Mouse (Mus musculus): ENCODE results near the gene Senp8. TPM values are rescaled to one million over a fixed set of nuclear protein-coding genes. Genes with fewer than 3 reads are reported as not detected.

Gene Senp8
- polyA plus RNA-seq, 1 experiment from 2014 or later = 10.0 TPM

DNA sequence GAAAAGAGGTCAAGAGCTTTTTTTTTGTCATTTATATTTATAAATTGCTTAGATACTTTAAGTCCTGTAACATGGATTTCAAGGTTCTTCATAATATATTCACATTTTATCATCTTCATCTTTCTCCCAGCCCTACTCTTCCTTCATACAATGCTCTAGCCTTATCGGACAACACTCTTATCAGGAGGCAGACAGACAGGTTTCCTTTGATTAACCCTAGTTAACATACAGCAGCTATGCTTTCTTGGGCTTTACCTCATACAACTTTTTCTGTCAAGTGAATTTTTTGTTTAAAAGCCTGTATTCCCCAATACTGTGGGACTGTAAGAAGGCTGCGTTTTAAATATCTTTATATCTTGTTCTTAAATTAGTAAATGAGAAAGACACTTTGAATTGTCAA is 2.1 kb downstream of the Senp8 start:
- H3K27me3 ChIP-seq (replicated peaks; ENCODE audit: control insufficient read depth, insufficient read depth, low read length) = no peaks in the 10 kb centered on the region
- no peak overlapping the region for H3K4me3 ChIP-seq (ENCODE audit: low read length)
- 96% methylated on average over 2 of the region's 2 CpGs for WGBS
- no peak overlapping the region for H3K4me2 ChIP-seq (ENCODE audit: low read length)
- no peak overlapping the region for H3K27ac ChIP-seq (ENCODE audit: low read depth, low read length)
- peaks cover 6% of the 10 kb centered on the region for H3K4me1 ChIP-seq (ENCODE audit: control insufficient read depth, insufficient read depth, low read depth, low read length)
- H3K9ac ChIP-seq (ENCODE audit: low read depth, low read length) = no peak overlapping the region
- no peaks in the 10 kb centered on the region for H3K36me3 ChIP-seq (ENCODE audit: control insufficient read depth, insufficient read depth, low read length)
- no peak for ATAC-seq
- H3K9me3 ChIP-seq (ENCODE audit: control insufficient read depth, low read length) = no peaks in the 10 kb centered on the region

GRCm38 (mm10) chr9:59743903-59744302 is 6.6 kb downstream of the Senp8 start:
- no peaks in the 10 kb centered on the region for H3K27me3 ChIP-seq (replicated peaks; ENCODE audit: control insufficient read depth, insufficient read depth, low read length)
- H3K4me1 ChIP-seq (ENCODE audit: control insufficient read depth, insufficient read depth, low read depth, low read length) = no peaks in the 10 kb centered on the region
- H3K9me3 ChIP-seq (ENCODE audit: control insufficient read depth, low read length) = no peaks in the 10 kb centered on the region
- H3K4me3 ChIP-seq (ENCODE audit: low read length) = no peak overlapping the region
- no peak overlapping the region for H3K27ac ChIP-seq (ENCODE audit: low read depth, low read length)
- H3K4me2 ChIP-seq (ENCODE audit: low read length) = no peak overlapping the region
- no peak for ATAC-seq
- WGBS = 98% methylated on average over 3 of the region's 3 CpGs
- H3K9ac ChIP-seq (ENCODE audit: low read depth, low read length) = no peak overlapping the region
- H3K36me3 ChIP-seq (ENCODE audit: control insufficient read depth, insufficient read depth, low read length) = no peaks in the 10 kb centered on the region

DNA sequence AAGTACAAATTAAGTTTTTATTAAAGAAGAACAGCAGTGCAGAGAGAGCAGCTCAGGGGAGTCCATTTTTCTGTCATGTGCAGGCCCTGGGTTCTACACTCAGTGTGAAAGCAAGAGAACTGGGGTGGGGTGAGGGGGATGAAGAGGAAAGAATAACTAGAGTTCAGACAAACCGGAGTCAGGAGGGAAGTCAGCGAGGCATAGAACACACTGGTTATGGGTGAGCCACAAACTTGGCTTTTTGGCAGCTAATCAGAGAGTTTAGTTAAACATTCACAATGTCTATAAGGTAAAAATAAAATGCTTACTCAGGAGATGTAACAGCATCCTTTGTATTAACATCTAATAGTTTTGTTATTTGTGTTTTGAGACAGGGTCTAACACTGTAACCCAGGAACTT is 9.9 kb downstream of the Senp8 start:
- no peak for ATAC-seq

GRCm38 (mm10) chr9:59735394-59735793 is 15.1 kb downstream of the Senp8 start:
- Histone ChIP-seq H3K27ac (ENCODE audit: low read depth, low read length) (no peak overlapping the region), H3K9me3 (ENCODE audit: control insufficient read depth, low read length) (no peaks in the 10 kb centered on the region), H3K27me3 (replicated peaks; ENCODE audit: control insufficient read depth, insufficient read depth, low read length) (no peaks in the 10 kb centered on the region), H3K9ac (ENCODE audit: low read depth, low read length) (no peak overlapping the region), H3K4me2 (ENCODE audit: low read length) (no peak overlapping the region), H3K4me3 (ENCODE audit: low read length) (no peak overlapping the region), H3K4me1 (ENCODE audit: control insufficient read depth, insufficient read depth, low read depth, low read length) (no peaks in the 10 kb centered on the region), H3K36me3 (ENCODE audit: control insufficient read depth, insufficient read depth, low read length) (no peaks in the 10 kb centered on the region)
- no peak for ATAC-seq
- WGBS = 71% methylated on average over 4 of the region's 4 CpGs

More for the DNA sequence above, 9.9 kb downstream of the Senp8 start:
- Histone ChIP-seq H3K4me3 (ENCODE audit: low read length) (no peak overlapping the region), H3K27ac (ENCODE audit: low read depth, low read length) (no peak overlapping the region), H3K27me3 (replicated peaks; ENCODE audit: control insufficient read depth, insufficient read depth, low read length) (no peaks in the 10 kb centered on the region), H3K9me3 (ENCODE audit: control insufficient read depth, low read length) (no peaks in the 10 kb centered on the region), H3K9ac (ENCODE audit: low read depth, low read length) (no peak overlapping the region), H3K4me2 (ENCODE audit: low read length) (no peak overlapping the region), H3K4me1 (ENCODE audit: control insufficient read depth, insufficient read depth, low read depth, low read length) (no peaks in the 10 kb centered on the region), H3K36me3 (ENCODE audit: control insufficient read depth, insufficient read depth, low read length) (no peaks in the 10 kb centered on the region)
- WGBS = 82% methylated on average over 2 of the region's 2 CpGs

DNA sequence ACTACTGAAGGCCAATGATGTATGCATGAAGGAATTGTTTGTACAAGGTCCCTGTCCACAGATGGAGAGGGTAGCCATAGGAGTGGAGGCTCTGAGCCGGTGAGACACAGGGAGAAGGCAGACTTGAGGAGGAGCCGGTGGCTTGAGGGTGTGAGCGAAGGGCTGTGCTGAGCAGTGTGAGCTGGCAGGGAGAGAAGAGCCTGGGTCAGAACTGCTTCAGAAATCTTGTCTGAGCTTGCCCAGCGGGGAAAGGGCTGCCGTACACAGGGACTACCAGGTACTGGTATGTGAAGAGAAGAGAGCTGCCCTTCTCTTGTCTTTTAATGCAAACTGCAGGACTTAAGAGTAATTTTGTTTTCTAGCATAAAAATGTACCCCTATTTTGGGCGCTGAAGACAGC is 17.4 kb downstream of the Senp8 start:
- Histone ChIP-seq H3K4me3 (ENCODE audit: low read length) (no peak overlapping the region), H3K9me3 (ENCODE audit: control insufficient read depth, low read length) (no peaks in the 10 kb centered on the region), H3K27ac (ENCODE audit: low read depth, low read length) (no peak overlapping the region), H3K4me1 (ENCODE audit: control insufficient read depth, insufficient read depth, low read depth, low read length) (no peaks in the 10 kb centered on the region), H3K36me3 (ENCODE audit: control insufficient read depth, insufficient read depth, low read length) (no peaks in the 10 kb centered on the region), H3K27me3 (replicated peaks; ENCODE audit: control insufficient read depth, insufficient read depth, low read length) (no peaks in the 10 kb centered on the region), H3K4me2 (ENCODE audit: low read length) (no peak overlapping the region), H3K9ac (ENCODE audit: low read depth, low read length) (no peak overlapping the region)
- 81% methylated on average over 6 of the region's 6 CpGs for WGBS
- ATAC-seq = no peak

DNA sequence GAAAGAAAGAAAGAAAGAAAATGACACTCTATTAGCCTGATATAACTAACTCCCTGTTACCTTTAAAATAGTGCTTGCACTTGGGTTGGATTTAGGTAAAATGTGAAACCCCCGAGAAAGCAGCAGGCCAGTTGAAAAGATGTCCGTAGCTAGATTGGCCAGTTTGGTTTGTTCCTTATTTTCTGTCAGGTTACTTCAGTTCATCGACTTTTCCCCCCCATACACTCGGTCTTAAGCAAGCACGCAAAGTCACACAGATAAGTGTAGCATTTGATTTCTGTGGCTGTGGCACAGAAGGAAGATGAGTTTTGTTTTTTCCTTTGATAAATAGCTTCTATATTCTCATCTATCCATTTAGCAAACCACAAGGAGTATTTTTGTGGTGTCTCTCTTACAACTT is 19.4 kb downstream of the Senp8 start:
- no peak overlapping the region for H3K4me2 ChIP-seq (ENCODE audit: low read length)
- WGBS = 96% methylated on average over 5 of the region's 5 CpGs

DNA sequence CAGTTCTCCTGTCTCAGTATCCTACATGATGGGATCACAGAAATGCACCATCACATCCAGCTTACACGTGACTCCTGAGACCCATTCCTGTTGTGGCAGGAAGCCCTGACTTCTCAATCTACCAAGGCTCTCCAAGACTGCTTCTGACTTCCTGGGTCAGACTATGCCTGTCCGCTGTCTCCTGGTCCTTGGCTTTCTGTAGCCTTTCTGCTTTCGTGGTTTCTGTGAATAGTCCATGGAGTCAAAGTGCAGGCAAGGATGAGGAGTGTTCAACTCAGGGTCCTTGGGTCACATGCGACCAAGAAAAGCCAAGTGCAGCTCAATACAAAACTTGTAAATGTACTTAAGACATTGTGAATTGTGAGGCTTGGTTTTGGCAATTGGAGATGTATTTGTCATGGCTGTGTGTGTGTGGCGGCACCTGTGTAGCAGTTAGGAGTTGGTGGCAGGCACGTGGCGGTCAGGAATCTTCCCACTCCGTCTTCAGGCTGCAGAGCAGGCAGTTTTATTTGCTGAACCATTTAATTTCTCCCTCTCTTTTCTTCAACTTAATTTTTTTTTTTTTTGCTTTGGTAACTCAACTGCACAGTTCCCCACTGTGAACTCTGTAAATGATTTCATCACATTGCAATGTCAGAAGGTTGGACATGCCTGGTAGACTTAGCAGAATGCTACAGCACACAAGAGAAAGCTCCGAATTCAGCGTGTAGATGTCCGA is 22.8 kb downstream of the Senp8 start:
- ATAC-seq = no peak

More for the DNA sequence above, 19.4 kb downstream of the Senp8 start:
- Histone ChIP-seq H3K9me3 (ENCODE audit: control insufficient read depth, low read length) (no peaks in the 10 kb centered on the region), H3K27ac (ENCODE audit: low read depth, low read length) (no peak overlapping the region), H3K4me1 (ENCODE audit: control insufficient read depth, insufficient read depth, low read depth, low read length) (no peaks in the 10 kb centered on the region), H3K36me3 (ENCODE audit: control insufficient read depth, insufficient read depth, low read length) (no peaks in the 10 kb centered on the region), H3K9ac (ENCODE audit: low read depth, low read length) (no peak overlapping the region), H3K27me3 (replicated peaks; ENCODE audit: control insufficient read depth, insufficient read depth, low read length) (no peaks in the 10 kb centered on the region), H3K4me3 (ENCODE audit: low read length) (no peak overlapping the region)
- ATAC-seq = no peak

GRCm38 (mm10) chr9:59725515-59725914 is 25.0 kb downstream of the Senp8 start:
- H3K4me2 ChIP-seq (ENCODE audit: low read length) = no peak overlapping the region
- no peaks in the 10 kb centered on the region for H3K9me3 ChIP-seq (ENCODE audit: control insufficient read depth, low read length)
- ATAC-seq = no peak
- peaks cover 11% of the 10 kb centered on the region for H3K4me1 ChIP-seq (ENCODE audit: control insufficient read depth, insufficient read depth, low read depth, low read length)
- H3K9ac ChIP-seq (ENCODE audit: low read depth, low read length) = no peak overlapping the region
- H3K27ac ChIP-seq (ENCODE audit: low read depth, low read length) = no peak overlapping the region
- no peaks in the 10 kb centered on the region for H3K27me3 ChIP-seq (replicated peaks; ENCODE audit: control insufficient read depth, insufficient read depth, low read length)
- 85% methylated on average over 10 of the region's 10 CpGs for WGBS
- no peaks in the 10 kb centered on the region for H3K36me3 ChIP-seq (ENCODE audit: control insufficient read depth, insufficient read depth, low read length)
- no peak overlapping the region for H3K4me3 ChIP-seq (ENCODE audit: low read length)

More for the DNA sequence above, 22.8 kb downstream of the Senp8 start:
- Histone ChIP-seq H3K9me3 (ENCODE audit: control insufficient read depth, low read length) (no peaks in the 10 kb centered on the region), H3K4me2 (ENCODE audit: low read length) (no peak overlapping the region), H3K27ac (ENCODE audit: low read depth, low read length) (no peak overlapping the region), H3K27me3 (replicated peaks; ENCODE audit: control insufficient read depth, insufficient read depth, low read length) (no peaks in the 10 kb centered on the region), H3K4me1 (ENCODE audit: control insufficient read depth, insufficient read depth, low read depth, low read length) (peaks cover 11% of the 10 kb centered on the region), H3K36me3 (ENCODE audit: control insufficient read depth, insufficient read depth, low read length) (no peaks in the 10 kb centered on the region), H3K9ac (ENCODE audit: low read depth, low read length) (no peak overlapping the region), H3K4me3 (ENCODE audit: low read length) (no peak overlapping the region)
- 83% methylated on average over 11 of the region's 11 CpGs for WGBS

GRCm38 (mm10) chr9:59723791-59724442 is 26.6 kb downstream of the Senp8 start:
- no peaks in the 10 kb centered on the region for H3K27me3 ChIP-seq (replicated peaks; ENCODE audit: control insufficient read depth, insufficient read depth, low read length)
- H3K9me3 ChIP-seq (ENCODE audit: control insufficient read depth, low read length) = no peaks in the 10 kb centered on the region
- peak overlapping the region; percentile 42 for H3K4me2 ChIP-seq (ENCODE audit: low read length)
- peak overlapping the region; percentile 3; the same call in 1 of the 2 replicates for H3K27ac ChIP-seq (ENCODE audit: low read depth, low read length)
- peak; percentile 27; the same call in 1 of the 2 replicates for ATAC-seq
- H3K4me3 ChIP-seq (ENCODE audit: low read length) = no peak overlapping the region
- H3K4me1 ChIP-seq (ENCODE audit: control insufficient read depth, insufficient read depth, low read depth, low read length) = peaks cover 11% of the 10 kb centered on the region
- WGBS = 57% methylated on average over 8 of the region's 8 CpGs
- no peak overlapping the region for H3K9ac ChIP-seq (ENCODE audit: low read depth, low read length)
- H3K36me3 ChIP-seq (ENCODE audit: control insufficient read depth, insufficient read depth, low read length) = no peaks in the 10 kb centered on the region

Data from hindbrain, embryonic 16.5 days (tissue).